Mouse (Mus musculus): ENCODE measurements at regions not wholly inside any gene's neighbourhood (a gene's known extent, or its start where the extent isn't known, plus 50 kb on each side); places are given as distances from the start of the nearest gene placed in this dataset.
"Not testable (repeated sequence)": the region's sequence is repeated elsewhere in the genome, so short reads cannot be mapped to it uniquely, and the experiment has no call there.

- DNase-seq (ENCODE audit: low spot score in 2 of 2): no peak
These were observed 286.6 kb upstream of the Got2 start for GRCm38 (mm10) chr8:96174996-96175395.

GRCm38 (mm10) chr8:96164933-96165332 lies 276.6 kb upstream of the Got2 start:
- DNase-seq (ENCODE audit: low spot score in 2 of 2): no peak

DNA sequence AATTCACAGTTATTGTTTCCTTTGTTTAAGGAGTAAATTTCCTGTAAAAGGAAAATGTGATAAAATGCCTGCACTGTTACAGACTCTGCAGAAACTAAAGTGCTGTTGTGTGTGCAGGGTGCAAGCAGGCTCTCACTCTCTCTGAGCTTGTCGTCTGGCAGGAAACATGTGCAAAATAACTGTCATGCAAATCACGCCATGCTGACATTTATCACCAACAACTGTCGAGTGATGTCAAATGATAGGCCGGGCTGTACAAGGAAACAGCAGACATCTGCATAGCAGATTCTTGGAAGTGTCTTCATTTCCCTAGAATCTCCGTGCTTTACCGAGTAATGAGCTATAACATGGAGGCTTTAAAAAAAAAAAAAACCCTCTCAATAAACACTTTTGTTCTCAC lies 271.6 kb upstream of the Got2 start:
- DNase-seq (ENCODE audit: low spot score in 2 of 2): no peak

- DNase-seq (ENCODE audit: low spot score in 2 of 2): peak in 1 of 2 experiments; percentile 40
These were observed 264.3 kb upstream of the Got2 start for GRCm38 (mm10) chr8:96152496-96153250.

DNA sequence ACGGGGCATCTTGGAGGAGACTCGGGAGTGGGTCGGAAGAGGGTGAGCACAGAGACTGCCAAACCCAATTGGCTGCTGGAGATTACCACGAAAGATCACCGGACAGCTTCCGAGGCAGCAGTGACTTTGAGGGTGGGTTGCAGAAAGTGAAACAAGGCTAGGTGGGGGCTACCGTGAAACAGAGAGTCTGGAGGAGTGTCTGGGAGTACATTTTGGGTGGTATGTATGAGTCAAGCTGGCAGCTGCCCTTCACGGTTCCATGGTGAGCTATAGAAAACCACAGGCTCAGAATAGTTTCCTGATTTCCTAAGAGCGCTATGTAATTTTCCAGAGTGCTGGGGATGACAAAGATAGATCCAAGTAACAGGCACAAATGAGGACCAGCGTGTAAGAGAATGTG lies 263.7 kb upstream of the Got2 start:
- DNase-seq (ENCODE audit: low spot score in 2 of 2): no peak

DNA sequence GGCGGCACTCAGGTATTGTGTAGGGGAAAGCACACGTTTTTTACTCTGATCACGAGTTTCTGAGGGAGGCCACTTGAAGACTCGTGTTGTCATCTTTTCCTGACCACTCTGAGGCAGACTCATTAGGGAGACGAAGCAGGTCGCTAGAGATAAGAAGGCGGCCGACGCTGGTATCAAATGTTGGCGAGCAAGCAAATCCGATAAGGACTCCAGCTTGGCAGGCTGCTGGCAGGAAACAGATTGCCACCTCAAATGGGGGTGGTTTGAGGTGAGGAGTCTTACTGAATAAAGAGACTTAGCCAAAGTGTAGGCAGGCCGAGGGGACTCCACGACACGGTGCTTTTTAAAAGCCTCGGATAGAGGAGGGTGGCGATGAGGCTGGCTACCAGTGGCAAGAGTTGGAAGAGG lies 262.7 kb upstream of the Got2 start:
- no peak for DNase-seq (ENCODE audit: low spot score in 2 of 2)

GRCm38 (mm10) chr8:96132183-96132582 lies 243.8 kb upstream of the Got2 start:
- no peak for DNase-seq (ENCODE audit: low spot score in 2 of 2)

DNA sequence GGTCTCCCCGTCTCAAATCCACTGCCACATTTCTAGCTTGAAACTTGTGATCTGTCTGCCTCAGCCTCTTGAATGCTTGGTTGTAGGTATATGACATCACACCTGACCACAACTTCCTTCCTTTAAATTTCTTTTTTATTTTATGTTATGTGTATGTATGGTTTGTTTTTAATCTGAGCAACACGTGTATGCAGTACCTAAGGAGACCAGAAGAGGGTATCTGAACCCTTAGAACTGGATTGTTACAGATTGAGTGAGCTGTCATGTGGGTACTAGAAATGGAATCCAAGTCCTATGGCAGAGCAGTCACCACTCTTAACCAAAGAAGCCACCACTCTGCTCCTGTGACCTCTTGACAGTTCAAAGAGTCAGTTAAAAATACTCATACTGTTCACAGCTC lies 240.0 kb upstream of the Got2 start:
- no peak for DNase-seq (ENCODE audit: low spot score in 2 of 2)

GRCm38 (mm10) chr8:96100817-96101216 lies 212.5 kb upstream of the Got2 start:
- DNase-seq (ENCODE audit: low spot score in 2 of 2): no peak

DNA sequence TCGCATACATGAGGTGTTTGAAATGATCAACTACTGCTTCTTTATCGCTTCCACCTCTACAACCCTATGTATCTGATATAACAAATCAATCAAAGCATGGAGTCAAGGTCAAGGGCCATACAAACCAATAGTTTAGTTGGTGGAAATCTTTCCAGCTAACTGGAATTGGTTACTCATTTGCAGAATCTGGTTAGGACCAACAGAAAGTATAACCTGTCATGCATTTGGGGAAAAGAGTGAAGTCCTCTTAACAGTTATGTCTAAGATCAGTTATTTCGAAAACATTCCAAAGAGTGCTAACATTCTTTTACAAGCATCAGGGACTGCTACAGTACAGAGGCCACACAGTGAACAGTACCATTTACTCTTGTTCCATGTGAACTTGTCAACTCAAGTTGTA lies 204.6 kb upstream of the Got2 start:
- DNase-seq (ENCODE audit: low spot score in 2 of 2): no peak

DNA sequence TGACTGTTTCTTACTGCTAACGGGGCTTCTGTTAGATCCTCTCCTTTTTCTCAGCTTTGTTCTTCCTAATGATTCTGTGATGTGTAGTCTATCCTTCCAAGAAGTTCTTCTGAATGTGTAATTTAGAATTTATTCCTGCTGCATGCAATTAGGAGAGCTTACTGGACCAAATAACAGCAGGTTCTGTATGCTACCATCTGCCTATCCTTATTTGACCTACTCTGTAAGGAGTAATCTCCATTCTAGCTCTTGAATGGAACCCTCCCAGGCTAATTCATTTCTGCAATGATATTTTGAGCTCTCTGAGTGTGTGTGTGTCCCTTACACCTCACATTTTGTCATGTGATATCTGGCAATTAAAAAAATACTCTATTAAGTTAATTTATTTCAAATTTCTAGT lies 201.9 kb upstream of the Got2 start:
- DNase-seq (ENCODE audit: low spot score in 2 of 2): no peak

DNA sequence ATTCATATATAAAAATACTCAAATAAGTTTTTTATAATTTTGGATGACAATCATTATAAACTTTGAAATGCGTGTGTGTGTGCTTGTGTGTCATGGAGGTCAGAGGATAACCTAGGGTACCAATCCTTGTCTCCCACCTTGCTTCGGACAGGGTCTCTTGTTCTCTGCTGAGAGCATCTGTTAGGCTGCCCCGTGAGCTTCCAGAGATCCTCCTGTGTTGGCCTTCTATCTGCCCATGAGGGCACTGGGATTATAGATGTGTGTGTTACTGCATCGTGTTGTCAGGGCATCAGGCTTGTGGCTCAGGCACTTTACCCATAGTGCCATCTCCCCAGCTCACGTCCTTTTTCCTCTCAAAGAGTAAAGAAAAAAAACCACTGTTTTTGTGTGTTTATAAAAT lies 180.0 kb upstream of the Got2 start:
- no peak for DNase-seq (ENCODE audit: low spot score in 2 of 2)

GRCm38 (mm10) chr8:96047686-96048085 lies 159.3 kb upstream of the Got2 start:
- no peak for DNase-seq (ENCODE audit: low spot score in 2 of 2)

DNA sequence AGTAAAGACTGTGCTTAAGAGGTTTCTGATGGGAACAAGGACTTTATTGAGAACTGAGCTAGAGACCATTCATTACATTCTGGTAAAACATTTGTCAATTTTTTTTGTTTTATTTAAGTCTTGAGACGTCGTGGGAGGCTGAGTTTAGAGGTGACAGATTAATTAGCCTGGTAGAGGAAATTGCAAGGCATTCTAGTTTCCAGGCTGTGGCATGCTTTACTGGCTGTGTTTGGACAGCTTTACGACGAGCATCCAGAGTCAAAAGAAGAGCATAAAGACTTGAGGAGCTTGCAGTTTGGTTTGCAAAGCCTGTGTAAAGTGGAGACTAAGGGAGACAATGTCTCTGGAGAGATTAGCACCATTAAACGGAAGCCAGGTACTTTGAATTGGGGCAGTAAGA lies 154.0 kb upstream of the Got2 start:
- no peak for DNase-seq (ENCODE audit: low spot score in 2 of 2)

- no peak for DNase-seq (ENCODE audit: low spot score in 2 of 2)
These were observed 151.9 kb upstream of the Got2 start for GRCm38 (mm10) chr8:96040216-96040615.

DNA sequence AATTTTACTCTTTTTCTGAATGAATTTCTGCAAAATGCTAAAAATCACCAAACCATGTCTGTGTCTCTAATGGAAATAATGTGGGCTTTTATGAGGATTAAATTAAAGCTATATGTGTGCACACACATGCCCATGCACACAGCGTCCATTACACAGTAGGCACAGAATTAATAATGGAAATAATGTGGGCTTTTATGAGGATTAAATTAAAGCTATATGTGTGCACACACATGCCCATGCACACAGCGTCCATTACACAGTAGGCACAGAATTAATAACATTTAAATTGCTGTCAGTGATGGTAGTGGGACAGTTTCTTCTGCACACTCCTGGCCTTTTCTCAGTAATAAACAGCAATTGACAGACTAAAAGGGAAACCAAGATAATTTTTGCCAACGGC lies 130.4 kb upstream of the Got2 start:
- not testable (repeated sequence) for DNase-seq (ENCODE audit: low spot score in 2 of 2)

- DNase-seq (ENCODE audit: low spot score in 2 of 2): no peak
These were observed 123.7 kb upstream of the Got2 start for GRCm38 (mm10) chr8:96012002-96012401.

DNA sequence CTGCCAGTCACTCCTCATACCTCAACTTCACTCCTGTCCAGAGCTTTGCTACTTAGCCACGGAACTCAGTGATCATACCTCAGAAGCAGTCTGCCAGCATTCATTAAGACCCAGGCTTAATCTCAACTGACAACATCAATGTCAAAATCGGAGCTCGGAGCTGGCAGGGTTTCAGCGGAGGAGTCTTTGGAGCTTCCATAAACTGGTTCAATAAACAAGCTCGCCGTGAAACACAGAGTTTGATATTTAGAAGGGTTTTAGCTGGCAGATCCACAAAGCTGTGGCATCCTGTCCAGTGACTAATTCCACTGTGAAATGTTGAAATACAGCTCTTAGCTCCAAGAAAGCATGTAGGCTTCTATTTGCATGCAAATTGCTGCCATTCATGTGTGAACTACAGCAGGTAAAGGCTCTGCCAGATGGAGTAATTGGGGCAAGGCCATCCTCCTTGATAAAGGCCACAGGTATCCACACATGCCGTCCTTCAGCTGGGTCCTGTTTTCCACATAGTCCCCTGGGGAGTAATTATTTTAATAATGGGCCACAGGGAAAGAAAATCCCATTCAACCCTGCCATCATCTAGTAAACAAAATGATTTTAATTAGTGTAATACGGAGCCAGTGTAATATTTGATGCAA lies 103.6 kb upstream of the Got2 start:
- DNase-seq (ENCODE audit: low spot score in 2 of 2): no peak

GRCm38 (mm10) chr8:95988616-95989380 lies 100.5 kb upstream of the Got2 start:
- no peak for DNase-seq (ENCODE audit: low spot score in 2 of 2)

DNA sequence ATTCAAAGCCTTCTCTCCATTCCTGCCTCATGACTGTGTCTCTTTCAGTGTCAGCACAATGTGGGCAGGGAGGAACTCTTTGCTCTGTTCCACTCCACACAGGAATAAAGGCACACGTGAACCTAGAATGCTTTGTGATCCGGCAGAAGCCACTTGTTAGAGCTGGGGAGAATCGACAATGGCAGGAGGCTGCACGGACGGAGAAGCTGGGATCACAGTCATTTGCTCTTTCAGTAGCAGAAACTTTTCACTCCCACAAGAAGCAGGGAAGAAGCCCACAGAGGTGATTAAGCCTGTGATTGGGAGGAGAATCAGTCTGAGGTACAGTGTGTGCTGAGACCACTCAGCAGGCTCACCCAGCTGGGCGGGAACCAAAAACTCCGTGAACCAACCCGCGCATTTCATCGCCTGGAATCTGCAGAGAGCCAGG lies 98.7 kb upstream of the Got2 start:
- no peak for DNase-seq (ENCODE audit: low spot score in 2 of 2)

- no peak for DNase-seq (ENCODE audit: low spot score in 2 of 2)
These were observed 98.1 kb upstream of the Got2 start for GRCm38 (mm10) chr8:95986410-95986809.

- DNase-seq (ENCODE audit: low spot score in 2 of 2): no peak
These were observed 95.3 kb upstream of the Got2 start for GRCm38 (mm10) chr8:95983690-95984089.

DNA sequence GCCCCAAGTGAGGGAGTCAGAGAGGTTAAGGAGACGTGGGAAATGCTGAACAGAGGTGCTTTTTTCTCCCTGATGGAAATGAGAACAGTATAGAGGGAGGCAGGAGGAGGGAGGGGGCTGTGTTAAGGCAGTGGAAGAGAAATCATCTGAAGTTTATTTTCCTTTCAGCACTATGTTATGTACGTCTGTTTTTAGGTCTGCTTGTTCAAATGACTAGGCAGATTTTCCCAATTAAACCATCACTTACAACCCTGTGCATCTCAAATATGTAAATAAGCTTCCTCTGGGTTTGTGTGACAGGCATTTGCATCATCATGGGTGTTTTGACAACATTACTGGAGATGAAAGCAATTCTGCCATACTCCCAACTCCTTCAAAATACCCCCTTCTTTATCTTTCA lies 92.1 kb upstream of the Got2 start:
- DNase-seq (ENCODE audit: low spot score in 2 of 2): no peak

Data from urinary bladder, adult 18-20 months (tissue).